Mouse (Mus musculus) gastrocnemius, postnatal 4 days (tissue): ENCODE measurements around the gene Olfr521. TPM values are rescaled to one million over a fixed set of nuclear protein-coding genes. Genes with fewer than 3 reads are reported as not detected.
"Not testable (repeated sequence)": the region's sequence is repeated elsewhere in the genome, so short reads cannot be mapped to it uniquely, and the experiment has no call there.

Experiments
- DNase-seq, 2 experiments: peaks; one replicate each; pipeline ENCODE4 v3.0.0; 2021 to 2022; ENCODE audit warnings: low spot score in 2 of 2, mixed read lengths in 2 of 2
- long read RNA-seq, 2 experiments: library from polyadenylated mRNA; stranded (forward); transcript quantifications; one replicate each; pipeline ENCODE4 v2.0.0; 2021
- total RNA-seq, 2 experiments: library from RNA; stranded (reverse); gene quantifications; 2 replicates each; pipeline ENCODE4 v1.2.3; 2021

The Olfr521 gene
- not detected for total RNA-seq
- long read RNA-seq, experiment 1 = 0 reads
- long read RNA-seq, experiment 2 = 0 reads

DNA sequence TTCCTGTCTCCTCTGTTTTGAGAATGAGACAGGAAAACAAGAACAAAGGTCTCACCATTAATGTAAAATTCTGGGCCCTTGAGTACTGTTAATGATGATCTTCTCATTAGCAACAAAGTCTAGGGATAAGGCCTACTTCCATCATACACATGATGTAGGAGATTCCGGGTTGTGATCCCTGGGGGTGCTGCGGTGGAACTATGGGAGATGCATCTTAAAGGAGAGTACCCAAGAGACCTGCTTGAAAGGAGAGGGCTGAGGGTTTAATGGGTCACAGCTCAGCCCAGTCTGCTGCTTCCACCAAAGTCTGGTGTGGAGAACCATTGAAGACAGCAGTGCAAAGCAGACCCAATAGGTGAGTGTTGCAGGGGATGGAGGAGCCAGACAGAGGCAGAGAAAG lies at the start of gene Olfr521:
Gene Olfr521 (plus strand): TSS at position 301 of the 400 bp plus-strand sequence.
- DNase-seq = no peak

DNA sequence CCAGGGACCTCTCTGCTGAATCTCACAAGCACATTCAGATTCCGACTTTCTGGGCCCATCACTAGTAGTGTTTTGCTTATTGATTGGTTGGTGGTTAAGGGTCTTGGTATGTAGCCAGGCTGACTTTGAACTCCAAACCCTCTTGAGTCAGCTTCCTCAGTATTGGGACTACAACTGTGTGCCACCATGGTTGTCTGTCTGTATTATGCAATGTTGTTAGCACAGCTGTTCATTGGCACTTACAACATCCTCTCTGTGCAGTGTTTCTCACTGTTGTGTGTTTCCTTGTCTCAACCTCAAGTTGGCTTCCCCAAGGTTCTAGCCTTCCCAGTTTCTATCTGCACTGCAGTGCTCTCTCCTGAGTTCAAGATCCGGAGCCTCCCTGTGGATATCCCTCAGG lies 46.8 kb upstream of the Olfr521 start:
- no peak for DNase-seq

DNA sequence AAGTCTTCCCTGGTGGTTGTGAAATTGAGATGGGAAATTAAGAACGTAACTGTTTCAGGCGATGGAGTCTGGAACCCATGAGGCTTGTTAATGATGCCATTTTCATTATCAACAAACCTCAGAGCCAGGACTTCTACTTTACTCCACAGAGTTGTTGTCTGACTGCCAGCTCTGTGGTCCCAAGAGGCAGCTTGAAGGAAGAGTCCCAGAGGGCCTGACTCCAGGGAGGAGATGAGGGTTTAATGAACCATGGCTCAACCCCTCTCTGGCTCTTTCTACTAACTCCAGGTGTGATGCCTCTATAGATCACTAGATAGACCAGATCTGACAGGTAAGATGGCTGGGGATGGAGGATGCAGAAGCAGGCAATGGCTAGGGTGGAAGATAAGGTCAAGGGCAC lies 33.3 kb upstream of the Olfr521 start, which contains the start of gene Olfr520:
Gene Olfr520 (plus strand): TSS at position 301 of the 400 bp plus-strand sequence.
- no peak for DNase-seq

DNA sequence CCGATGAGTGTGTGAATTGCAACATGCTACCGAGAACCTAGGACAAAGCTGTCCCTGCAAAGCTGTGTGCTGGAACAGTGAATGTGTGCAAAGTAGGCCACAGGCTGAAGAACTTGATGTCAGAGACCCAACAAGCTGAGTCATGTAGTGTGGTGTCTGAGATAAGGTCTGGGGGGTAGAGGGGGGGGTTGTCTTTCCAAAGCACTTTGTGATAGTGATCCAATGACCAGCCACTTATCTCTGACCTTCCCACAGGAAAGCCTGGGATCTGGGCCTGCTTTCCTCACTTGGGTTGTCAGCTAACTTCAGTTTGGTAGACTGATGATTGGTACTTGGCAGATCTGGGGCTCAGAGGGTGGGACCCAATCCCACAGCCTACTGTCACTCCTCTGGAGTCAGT lies 28.7 kb upstream of the Olfr521 start:
- DNase-seq = no peak

DNA sequence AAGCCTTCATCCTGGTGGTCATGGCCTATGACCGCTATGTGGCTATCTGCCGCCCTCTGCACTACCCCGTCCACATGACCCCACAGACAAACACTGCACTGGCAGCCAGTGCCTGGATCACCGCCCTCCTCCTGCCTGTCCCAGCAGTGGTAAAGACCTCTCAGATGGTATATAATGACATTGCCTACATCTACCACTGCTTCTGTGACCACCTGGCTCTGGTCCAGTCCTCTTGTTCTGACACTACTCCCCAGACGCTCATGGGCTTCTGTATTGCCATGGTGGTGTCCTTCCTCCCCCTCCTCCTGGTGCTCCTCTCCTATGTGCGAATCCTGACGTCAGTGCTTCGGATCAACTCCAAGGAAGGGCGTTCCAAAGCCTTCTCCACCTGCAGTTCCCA lies 27.8 kb upstream of the Olfr521 start:
- not testable (repeated sequence) for DNase-seq

DNA sequence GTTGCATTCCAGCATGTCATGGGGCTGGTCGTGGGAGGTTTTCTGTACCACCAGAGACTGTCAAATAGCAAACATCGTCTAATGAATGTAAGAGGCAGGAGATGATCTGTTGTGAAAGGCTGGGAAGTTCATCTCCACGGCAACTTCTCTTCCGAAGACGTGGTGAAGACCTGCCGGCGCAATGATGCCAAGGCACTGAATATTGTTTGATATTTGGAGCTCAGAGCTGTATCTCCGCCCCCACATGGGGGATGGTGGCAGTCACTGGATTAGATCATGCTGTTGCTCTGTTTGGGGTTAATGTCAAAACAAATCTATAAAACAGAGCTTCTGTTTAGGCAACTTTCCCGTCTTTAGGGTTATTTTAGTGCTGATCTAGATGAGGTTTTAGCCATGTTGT lies 24.0 kb upstream of the Olfr521 start:
- DNase-seq = no peak

DNA sequence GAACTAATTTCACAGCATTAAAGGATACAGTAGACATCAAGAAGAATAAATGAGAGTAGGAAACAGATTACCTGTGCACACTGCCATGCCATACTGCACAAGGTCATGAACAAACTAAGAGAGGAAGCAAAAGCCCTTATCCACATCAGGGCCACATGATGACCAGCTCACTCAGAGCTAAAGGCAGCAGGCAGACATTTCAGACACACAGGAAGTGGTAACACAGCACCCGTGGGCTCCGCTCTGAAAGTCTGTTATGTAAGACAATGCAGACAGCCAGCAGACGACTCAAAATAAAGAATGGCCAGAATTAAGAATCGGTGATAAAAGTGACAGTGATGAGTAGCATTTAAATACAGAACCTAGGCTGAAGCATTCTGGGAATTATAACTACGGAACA lies 18.1 kb downstream of the Olfr521 start:
- DNase-seq = no peak

DNA sequence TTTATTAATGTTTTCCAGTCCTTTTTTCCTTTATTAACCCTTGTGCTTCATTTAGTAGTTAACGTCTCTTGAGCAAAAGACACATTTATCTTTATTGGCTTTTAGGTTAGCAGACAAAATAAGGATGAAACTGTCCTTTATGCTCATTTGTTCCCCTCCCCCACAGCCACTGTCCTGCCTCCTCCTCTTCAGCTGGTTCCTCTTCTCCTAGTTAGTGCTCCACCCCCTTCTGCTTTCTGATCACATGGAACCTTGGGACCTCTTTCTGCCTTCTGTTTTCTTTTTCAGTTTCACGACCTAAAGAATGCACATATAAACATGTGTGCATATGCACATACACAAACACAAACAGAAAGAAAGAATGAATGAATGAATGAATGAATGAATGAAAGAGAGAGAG lies 18.6 kb downstream of the Olfr521 start:
- DNase-seq = no peak

DNA sequence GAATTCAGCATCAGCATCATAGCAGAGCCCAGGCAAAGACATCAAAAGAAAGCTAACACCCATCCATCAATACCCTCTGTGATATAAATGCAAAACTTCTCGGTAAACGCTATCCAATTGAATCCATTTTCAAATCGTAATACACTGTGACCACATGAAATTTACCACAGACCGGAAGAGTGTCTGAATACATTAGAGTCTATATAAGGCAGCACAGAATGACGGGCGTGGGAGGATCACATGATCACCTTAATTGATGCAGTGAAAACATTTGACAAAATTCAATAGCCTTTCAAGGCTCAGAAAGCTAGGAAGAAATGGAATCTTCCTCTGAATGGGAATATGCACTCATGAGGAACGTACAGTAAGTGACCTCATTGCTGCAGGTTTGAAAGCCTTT lies 20.1 kb downstream of the Olfr521 start:
- DNase-seq = no peak

DNA sequence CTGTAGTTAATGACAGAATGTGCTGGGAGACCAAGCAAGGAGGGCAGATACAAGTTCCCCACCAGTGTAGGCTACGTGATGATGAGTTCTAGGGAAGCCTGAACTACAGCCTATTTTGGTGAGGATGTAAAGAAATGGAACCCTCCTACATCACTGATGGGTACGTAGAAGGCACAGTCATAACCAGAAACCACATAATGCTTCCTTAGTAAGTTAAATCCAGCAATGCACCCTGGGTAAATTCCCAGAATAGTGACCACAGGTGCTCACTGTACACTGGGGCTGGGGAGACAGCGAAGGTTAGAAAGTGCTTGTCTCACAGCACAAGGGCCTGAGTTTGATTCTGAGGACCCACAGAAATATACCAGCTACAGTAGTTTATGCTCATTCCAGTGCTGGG lies 22.2 kb downstream of the Olfr521 start:
- DNase-seq = no peak

DNA sequence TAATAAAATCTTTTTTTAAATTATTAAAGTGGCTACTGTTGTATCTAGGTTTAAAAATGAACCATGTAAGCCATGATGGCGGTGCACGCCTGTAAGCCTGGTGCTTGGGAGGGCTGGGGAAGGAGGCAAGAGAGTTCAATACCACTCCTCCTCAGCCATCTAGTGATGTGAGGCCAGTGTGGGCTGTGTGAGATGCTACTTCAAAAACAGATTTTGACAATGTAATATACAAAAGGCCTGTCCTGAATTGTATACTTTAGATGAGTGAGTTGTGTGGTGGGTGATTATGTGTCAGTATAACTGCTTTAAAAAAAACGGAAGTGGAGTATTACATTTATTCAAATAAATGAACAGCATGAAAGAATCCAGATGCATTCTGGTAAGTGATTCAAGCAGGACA lies 23.5 kb downstream of the Olfr521 start:
- DNase-seq = no peak

DNA sequence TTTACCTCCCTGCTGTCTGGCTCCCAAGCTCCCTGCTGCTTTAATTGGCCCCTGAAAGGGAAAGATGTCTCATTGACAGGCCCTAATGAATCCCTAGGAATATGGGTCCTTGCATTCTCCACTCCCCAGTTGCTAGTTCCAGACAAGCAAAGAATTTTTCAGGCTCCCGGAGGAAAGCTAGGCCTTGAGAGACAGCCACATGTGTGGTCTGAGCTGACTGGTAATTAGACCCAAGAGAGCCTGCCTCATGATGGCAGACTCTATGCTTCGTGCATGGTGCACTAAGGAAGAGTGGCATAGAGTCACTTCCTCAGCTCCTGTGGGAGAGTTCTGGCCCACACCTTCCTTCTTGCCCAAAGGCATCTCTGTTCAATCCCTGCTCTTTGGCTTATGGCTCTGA lies 24.6 kb downstream of the Olfr521 start:
- no peak for DNase-seq

DNA sequence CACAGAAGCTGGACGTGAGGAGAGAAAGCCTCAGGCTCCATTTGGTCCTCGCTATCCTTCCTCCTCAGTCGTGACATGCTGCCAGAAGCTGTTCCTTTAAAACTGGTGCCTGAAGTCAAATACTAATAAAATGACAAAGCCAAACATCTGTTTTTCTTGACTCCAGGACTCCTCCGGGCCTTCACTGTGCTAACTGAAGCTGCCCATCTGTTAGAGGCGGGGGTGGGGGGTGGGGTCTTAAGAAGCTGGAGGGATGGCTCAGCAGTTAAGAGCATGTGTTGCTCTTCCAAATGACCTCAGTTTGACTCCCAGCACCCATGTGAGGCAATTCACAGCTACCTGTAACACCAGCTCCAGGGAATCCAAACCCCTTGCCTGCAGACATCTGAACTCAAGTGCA lies 25.3 kb downstream of the Olfr521 start:
- peak in 1 of 2 experiments; percentile 26 for DNase-seq

DNA sequence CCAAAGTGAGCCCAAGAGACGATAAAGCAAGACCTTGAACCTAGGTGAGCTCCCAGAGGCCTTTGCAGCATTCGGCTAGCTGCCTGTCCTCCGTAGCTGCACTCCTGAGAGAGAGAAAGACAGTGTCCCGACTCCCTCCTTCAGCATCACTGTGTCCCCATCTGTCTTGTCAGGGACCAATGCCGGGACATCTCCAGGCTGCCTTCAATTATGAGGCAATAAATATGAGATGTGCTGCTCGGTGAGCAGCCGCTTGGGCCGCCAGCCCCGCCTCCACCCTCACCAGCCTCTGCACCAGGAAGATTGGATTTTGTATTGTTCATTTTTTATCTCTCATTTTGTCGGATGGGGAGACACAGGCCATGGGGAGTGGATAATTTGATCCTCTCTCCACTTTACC lies 27.5 kb downstream of the Olfr521 start:
- no peak for DNase-seq

DNA sequence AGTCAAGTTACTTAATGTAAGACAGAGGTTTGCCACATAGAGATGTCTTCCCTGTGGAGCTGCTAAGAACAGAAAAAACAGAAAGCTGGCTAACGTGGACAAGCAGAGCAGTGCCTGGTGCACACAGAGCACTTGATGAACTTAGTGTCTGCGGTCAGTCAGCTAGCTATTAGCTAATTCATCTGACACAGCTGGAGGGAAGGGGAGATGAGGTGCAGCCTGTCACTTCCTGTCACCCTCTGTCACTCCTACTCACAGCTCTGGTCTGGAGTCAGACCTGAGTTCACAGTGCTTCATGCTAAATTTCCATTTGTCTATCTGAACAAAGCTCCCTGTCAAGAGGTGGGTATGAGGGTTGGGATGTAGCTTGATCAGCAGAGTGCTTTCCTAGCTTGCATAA lies 30.8 kb downstream of the Olfr521 start:
- no peak for DNase-seq

DNA sequence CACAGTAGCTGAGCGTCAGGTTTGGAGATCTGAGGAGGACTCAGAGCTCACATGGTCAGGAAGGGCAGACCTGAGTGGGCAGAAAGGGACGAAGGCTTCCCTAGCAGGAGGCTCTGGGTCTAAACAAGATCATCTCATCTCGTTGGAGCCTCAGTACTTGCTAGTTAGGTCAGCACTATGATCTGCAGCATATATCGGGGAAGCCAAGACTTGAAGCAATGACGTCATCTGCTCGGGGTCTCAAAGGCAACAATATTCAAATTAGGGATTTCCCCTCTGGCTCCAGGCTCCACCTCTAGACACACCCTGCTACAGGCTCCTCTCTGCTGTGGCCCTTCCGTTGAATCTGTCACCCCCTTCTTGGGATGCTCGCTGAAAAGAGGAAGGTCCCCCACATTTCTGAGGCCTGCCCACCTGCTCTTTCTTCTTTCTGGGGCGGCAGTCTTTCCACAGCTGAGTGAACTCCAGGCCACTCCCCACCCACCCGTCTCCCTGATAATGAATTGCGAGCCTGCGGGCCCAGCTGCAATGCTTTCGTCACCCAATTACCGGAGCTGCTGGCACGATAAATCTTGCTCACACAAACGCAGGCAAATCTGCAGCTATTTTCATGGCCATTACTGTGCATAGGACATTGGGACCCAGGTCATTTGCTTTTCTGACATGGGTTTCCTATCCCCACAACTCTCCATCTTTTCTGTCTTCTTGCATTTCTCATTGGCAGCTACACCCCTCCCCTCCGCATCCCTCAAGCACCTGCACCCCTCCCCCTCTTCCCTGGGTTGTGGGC lies 32.1 kb downstream of the Olfr521 start:
- no peak for DNase-seq

DNA sequence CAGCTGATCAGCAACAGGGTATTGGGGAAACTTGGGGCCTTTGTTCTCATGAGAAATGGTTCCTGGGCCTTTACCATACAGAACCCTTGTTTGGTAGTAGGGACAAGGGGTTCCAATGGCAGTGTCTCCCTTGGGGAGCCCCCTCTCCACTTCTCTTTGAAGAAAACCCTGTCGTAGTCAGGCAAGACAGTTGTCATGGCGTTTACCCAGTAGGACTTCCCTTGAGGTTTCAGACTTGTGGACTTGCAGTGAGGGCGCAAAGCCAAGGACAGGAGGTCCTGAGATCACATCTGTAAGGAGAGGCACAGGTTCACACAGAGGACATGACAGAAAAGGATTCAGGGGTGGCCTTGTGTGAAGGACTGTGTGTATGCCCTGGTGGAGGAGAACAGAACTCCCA lies 33.2 kb downstream of the Olfr521 start:
- no peak for DNase-seq

DNA sequence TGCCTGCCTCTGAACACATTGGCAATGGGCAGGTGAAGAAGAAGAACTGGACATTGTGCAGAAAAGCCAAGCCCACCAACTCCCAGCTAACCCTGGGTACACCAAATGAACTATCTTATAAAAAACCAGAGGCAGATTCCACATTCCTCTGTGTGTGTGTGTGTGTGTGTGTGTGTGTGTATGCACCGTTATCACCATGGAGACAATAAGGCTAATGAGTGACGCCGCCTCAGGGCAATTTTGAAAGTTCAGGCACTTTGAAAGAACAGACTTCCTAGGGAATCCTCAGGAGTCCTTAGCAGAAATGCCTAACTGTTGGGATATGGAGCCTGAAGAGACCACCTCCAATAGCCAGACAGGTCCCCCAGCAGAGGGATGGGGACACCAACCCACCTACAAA lies 34.0 kb downstream of the Olfr521 start:
- no peak for DNase-seq

DNA sequence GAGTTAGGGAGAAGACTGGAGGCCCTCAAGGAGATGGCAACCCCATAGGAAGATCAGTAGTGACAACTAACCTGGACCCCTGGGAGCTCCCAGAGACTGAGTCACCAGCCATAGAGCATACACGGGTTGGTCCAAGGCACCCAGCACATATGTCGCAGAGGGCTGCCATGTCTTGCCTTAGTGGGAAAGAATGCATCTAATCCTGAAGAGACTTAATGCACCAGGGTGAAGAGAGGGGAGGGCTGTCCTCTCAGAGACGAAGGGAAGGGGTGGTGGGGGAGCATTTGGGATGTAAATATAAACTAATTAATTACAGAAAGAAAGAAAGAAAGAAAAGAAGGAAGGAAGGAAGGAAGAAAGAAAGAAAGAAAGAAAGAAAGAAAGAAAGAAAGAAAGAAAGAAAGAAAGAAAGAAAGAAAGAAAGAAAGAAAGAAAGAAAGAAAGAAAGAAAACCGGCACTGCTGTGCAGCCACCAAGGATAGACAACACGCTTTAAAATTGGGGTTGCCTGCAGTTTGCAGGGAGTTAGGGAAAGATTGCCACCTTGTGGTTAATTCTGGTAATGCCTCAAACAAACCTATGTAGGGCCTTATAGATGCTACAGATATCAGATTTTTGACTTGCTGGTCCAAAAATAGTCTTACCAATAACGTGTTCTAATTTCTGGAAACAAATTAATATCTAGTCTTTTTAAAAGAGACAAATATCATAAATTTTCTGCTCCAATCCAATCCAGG lies 34.8 kb downstream of the Olfr521 start:
- DNase-seq = peak; percentile 47 to 57

DNA sequence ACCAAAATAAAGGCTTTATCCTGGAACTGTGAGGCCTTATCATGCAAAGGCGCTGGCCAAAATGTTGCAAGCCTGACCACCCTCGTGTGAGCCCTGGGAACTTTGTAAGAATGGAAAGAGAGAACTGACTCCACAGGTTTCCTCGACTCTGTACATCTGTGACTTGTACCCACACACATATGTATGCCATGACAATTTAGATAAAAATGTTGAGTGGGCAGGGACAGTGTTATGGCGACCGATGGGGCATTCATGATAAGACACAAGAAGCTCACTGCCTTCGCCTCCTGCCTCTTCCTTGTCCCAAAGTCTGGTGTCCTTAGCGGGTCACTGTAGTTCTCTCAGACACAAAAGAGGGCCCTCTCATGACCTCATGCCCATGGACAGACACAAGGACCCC lies 35.8 kb downstream of the Olfr521 start:
- no peak for DNase-seq

DNA sequence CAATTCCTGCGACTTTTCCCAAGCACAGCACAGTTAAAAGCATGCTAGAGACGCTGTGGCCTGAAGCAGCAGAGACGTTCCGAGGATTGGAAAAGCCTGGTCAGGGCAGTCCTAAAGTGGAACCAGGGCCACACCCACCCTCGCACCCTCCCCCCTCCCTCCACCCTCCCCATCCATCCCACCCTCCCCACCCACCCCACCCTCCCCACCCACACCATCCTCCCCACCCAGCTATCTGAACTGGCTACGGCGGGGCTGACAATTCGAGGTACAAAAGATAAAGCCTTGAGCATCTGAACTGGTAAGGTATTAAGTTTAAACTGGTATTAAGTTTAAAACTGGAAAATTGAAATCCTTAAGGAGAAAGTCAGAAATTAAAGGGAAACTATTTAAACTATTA lies 40.2 kb downstream of the Olfr521 start:
- DNase-seq = no peak

DNA sequence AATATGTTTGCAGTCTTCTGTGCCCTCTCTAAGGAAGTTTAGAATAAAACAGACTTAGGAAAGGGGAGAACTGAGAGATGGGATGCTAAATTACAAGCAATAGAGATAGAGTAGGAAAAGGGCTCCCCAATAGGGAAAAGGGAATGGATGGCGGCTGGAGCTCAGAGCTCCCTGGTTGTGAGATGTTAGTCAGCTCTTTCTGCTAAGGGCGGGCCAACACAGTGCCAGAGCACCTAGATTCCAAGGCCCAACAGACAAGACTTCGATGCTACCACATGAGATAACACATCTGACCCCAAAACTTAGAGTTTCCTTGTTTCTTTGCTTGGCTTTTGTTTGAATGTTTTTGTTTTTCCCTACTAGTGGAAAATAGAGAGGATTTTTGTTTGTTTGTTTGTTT lies 40.7 kb downstream of the Olfr521 start:
- DNase-seq = not testable (repeated sequence)

DNA sequence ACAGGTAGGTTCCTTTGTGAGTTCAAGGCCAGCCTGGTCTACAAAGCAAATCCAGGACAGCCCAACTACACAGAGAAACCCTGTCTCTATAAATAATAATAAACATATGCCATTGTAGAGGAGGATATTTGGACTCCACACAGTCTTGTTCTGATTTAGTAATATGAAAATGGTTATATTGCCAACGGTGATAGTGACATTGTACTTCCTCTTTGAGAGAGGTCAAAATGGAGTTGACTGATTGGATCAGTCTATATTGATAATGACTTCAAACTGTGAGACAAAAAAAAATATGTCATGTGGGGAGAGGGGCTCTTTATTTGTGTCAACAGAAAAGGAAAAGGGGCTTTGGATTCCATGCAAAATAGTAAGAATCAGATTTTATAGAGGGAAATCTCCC lies 42.0 kb downstream of the Olfr521 start:
- no peak for DNase-seq
